Mouse (Mus musculus) brain, embryonic 18.5 days (tissue): ENCODE data around the gene Dll3.

Experiments
- DNase-seq: peaks from one replicate; pipeline ENCODE4 v3.0.0-alpha.2; 2012; ENCODE audit warnings: low read depth, low spot score

Gene Dll3

GRCm38 (mm10) chr7:28301616-28302433 lies at the start of gene Dll3:
TSS of gene Dll3 (minus strand) at chr7:28302238.
- no peak for DNase-seq

GRCm38 (mm10) chr7:28351676-28352191 lies 49.7 kb upstream of the Dll3 start:
- no peak for DNase-seq

GRCm38 (mm10) chr7:28350155-28350883 lies 48.3 kb upstream of the Dll3 start, which contains the start of gene Rps16:
TSS of gene Rps16 (plus strand) at chr7:28350652.
- DNase-seq, result peak; percentile 93

GRCm38 (mm10) chr7:28348601-28349000 lies 46.6 kb upstream of the Dll3 start:
- DNase-seq, result no peak

GRCm38 (mm10) chr7:28347746-28348145 lies 45.7 kb upstream of the Dll3 start:
- no peak for DNase-seq

GRCm38 (mm10) chr7:28344637-28345036 lies 42.6 kb upstream of the Dll3 start:
- DNase-seq, result no peak

- DNase-seq, result no peak
Measured at GRCm38 (mm10) chr7:28341381-28341780, 39.3 kb upstream of the Dll3 start.

- no peak for DNase-seq
Measured at GRCm38 (mm10) chr7:28339213-28339917, 37.3 kb upstream of the Dll3 start.

- peak; percentile 94 for DNase-seq
Measured at GRCm38 (mm10) chr7:28338108-28338998, 36.3 kb upstream of the Dll3 start, which contains the start of gene Supt5. TSS of gene Supt5 (minus strand) at chr7:28338746.

GRCm38 (mm10) chr7:28335471-28335870 lies 33.4 kb upstream of the Dll3 start:
- DNase-seq, result no peak

- DNase-seq, result no peak
Measured at GRCm38 (mm10) chr7:28334534-28334933, 32.5 kb upstream of the Dll3 start.

- DNase-seq, result no peak
Measured at GRCm38 (mm10) chr7:28328260-28328659, 26.2 kb upstream of the Dll3 start.

GRCm38 (mm10) chr7:28326457-28326856 lies 24.4 kb upstream of the Dll3 start:
- no peak for DNase-seq

GRCm38 (mm10) chr7:28325293-28325692 lies 23.3 kb upstream of the Dll3 start:
- DNase-seq, result no peak

GRCm38 (mm10) chr7:28321974-28322720 lies 20.1 kb upstream of the Dll3 start:
- no peak for DNase-seq

- no peak for DNase-seq
Measured at GRCm38 (mm10) chr7:28318714-28319113, 16.7 kb upstream of the Dll3 start.

- no peak for DNase-seq
Measured at GRCm38 (mm10) chr7:28318036-28318435, 16.0 kb upstream of the Dll3 start.

- peak; percentile 93 for DNase-seq
Measured at GRCm38 (mm10) chr7:28311926-28312543, 10.0 kb upstream of the Dll3 start, which contains the start of gene Timm50. TSS of gene Timm50 (minus strand) at chr7:28312072.

- DNase-seq, result no peak
Measured at GRCm38 (mm10) chr7:28311151-28311925, 9.3 kb upstream of the Dll3 start.
